ENCODE assay signal across 13 mouse cellular contexts in genomic region chr1:79505677-79506076, GRCm38 (mm10).
"Had no signal": no experiment of that assay in that cellular context is flagged by ENCODE, and none has a peak within 500 bp of the region (broad histone marks: within the 10 kb centered on the region; RNA-seq: fewer than 3 reads in every experiment).

No protein-coding gene starts in this region.

- DNase-seq: kidney, adult 18-20 months; kidney, adult 9 months; kidney, postnatal 14 days; kidney, postnatal 4 days; liver, embryonic 13.5 days; lung, adult 2 months; lung, postnatal 14 days; lung, postnatal 4 days; midbrain, embryonic 14.5 days; right cerebral cortex, postnatal 4 days; thymus, adult 2 months; thymus, postnatal 14 days; thymus, postnatal 4 days had no signal
